Mouse (Mus musculus): ENCODE measurements around the gene Kcmf1. TPM values are rescaled to one million over a fixed set of nuclear protein-coding genes. Genes with fewer than 3 reads are reported as not detected.

Gene Kcmf1
- polyA plus RNA-seq (2012; rRNA removed), result 23.1 and 27.7 TPM in 2 replicates
- 29.5 and 34.4 TPM in 2 replicates for polyA plus RNA-seq (2014; fragmentation: Nextera tagmentation; extraction: Ambion mirVana)

GRCm38 (mm10) chr6:72899781-72900681 lies at the start of gene Kcmf1:
Kcmf1 (minus strand) TSS chr6:72899979.
- H3K9me3 ChIP-seq (ENCODE audit: control insufficient read depth, low read length), result no peaks in the 10 kb centered on the region
- peak within 1 kb of the TSS; percentile 77 to 78 for H3K4me3 ChIP-seq (ENCODE audit: insufficient read depth in 1 of 2, low read depth in 2 of 2, low read length in 2 of 2)
- peak within 1 kb of the TSS; percentile 85 for H3K9ac ChIP-seq (replicated peaks)
- DNase-seq (ENCODE audit: low read depth in 3 of 3, low spot score in 3 of 3), result peak in 2 of 3 experiments; percentile 50 to 55
- H3K36me3 ChIP-seq (replicated peaks; ENCODE audit: control insufficient read depth, insufficient read depth, low read depth), result peaks cover 3% of the 10 kb centered on the region; the same call in 1 of the 2 replicates
- H3K4me1 ChIP-seq (replicated peaks; ENCODE audit: control insufficient read depth in 2 of 2, insufficient read depth in 2 of 2, low read length in 1 of 2), result peaks cover 7 to 16% of the 10 kb centered on the region in 2 experiments
- TF ChIP-seq EP300 (IDR thresholded peaks at IDR 0.05; ENCODE audit: low read depth) (no peak), CTCF (IDR thresholded peaks at IDR 0.05; ENCODE audit: low read depth) (no peak)
- H3K27me3 ChIP-seq (ENCODE audit: control insufficient read depth, insufficient read depth, low read length), result no peaks in the 10 kb centered on the region
- WGBS (ENCODE audit: insufficient replicate concordance), result under 1% methylated on average over 65 of the region's 113 CpGs
- ATAC-seq (ENCODE audit: insufficient read depth), result peak; percentile 81
- peak within 1 kb of the TSS; percentile 88 for H3K27ac ChIP-seq
- peak within 1 kb of the TSS; percentile 92 for H3K4me2 ChIP-seq (ENCODE audit: low read depth)

- TF ChIP-seq CTCF (IDR thresholded peaks at IDR 0.05; ENCODE audit: low read depth) (no peak), EP300 (IDR thresholded peaks at IDR 0.05; ENCODE audit: low read depth) (no peak)
- DNase-seq (ENCODE audit: low read depth in 3 of 3, low spot score in 3 of 3) (no peak), ATAC-seq (ENCODE audit: insufficient read depth) (no peak)
- Histone ChIP-seq H3K27me3 (ENCODE audit: control insufficient read depth, insufficient read depth, low read length) (no peaks in the 10 kb centered on the region), H3K4me2 (ENCODE audit: low read depth) (no peak overlapping the region), H3K27ac (no peak overlapping the region), H3K9ac (replicated peaks) (no peak overlapping the region), H3K4me3 (ENCODE audit: insufficient read depth in 1 of 2, low read depth in 2 of 2, low read length in 2 of 2) (no peak overlapping the region), H3K9me3 (ENCODE audit: control insufficient read depth, low read length) (no peaks in the 10 kb centered on the region), H3K36me3 (replicated peaks; ENCODE audit: control insufficient read depth, insufficient read depth, low read depth) (no peaks in the 10 kb centered on the region), H3K4me1 (replicated peaks; ENCODE audit: control insufficient read depth in 2 of 2, insufficient read depth in 2 of 2, low read length in 1 of 2) (no peaks in the 10 kb centered on the region)
- 65% methylated on average over 9 of the region's 9 CpGs for WGBS (ENCODE audit: insufficient replicate concordance)
These were observed 49.5 kb upstream of the Kcmf1 start for GRCm38 (mm10) chr6:72949161-72949756.

GRCm38 (mm10) chr6:72948392-72948791 lies 48.6 kb upstream of the Kcmf1 start:
- no peaks in the 10 kb centered on the region for H3K4me1 ChIP-seq (replicated peaks; ENCODE audit: control insufficient read depth in 2 of 2, insufficient read depth in 2 of 2, low read length in 1 of 2)
- no peak overlapping the region for H3K27ac ChIP-seq
- H3K9me3 ChIP-seq (ENCODE audit: control insufficient read depth, low read length), result no peaks in the 10 kb centered on the region
- DNase-seq (ENCODE audit: low read depth in 3 of 3, low spot score in 3 of 3), result no peak
- ATAC-seq (ENCODE audit: insufficient read depth), result no peak
- 55% methylated on average over 3 of the region's 3 CpGs for WGBS (ENCODE audit: insufficient replicate concordance)
- no peak overlapping the region for H3K4me2 ChIP-seq (ENCODE audit: low read depth)
- no peaks in the 10 kb centered on the region for H3K27me3 ChIP-seq (ENCODE audit: control insufficient read depth, insufficient read depth, low read length)
- H3K9ac ChIP-seq (replicated peaks), result no peak overlapping the region
- H3K4me3 ChIP-seq (ENCODE audit: insufficient read depth in 1 of 2, low read depth in 2 of 2, low read length in 2 of 2), result no peak overlapping the region
- no peaks in the 10 kb centered on the region for H3K36me3 ChIP-seq (replicated peaks; ENCODE audit: control insufficient read depth, insufficient read depth, low read depth)
- no peak for TF ChIP-seq EP300 (IDR thresholded peaks at IDR 0.05; ENCODE audit: low read depth)
- no peak for TF ChIP-seq CTCF (IDR thresholded peaks at IDR 0.05; ENCODE audit: low read depth)

GRCm38 (mm10) chr6:72947960-72948359 lies 48.2 kb upstream of the Kcmf1 start:
- H3K27ac ChIP-seq, result no peak overlapping the region
- WGBS (ENCODE audit: insufficient replicate concordance), result 47% methylated on average over 6 of the region's 6 CpGs
- H3K4me1 ChIP-seq (replicated peaks; ENCODE audit: control insufficient read depth in 2 of 2, insufficient read depth in 2 of 2, low read length in 1 of 2), result no peaks in the 10 kb centered on the region
- no peak overlapping the region for H3K4me2 ChIP-seq (ENCODE audit: low read depth)
- H3K4me3 ChIP-seq (ENCODE audit: insufficient read depth in 1 of 2, low read depth in 2 of 2, low read length in 2 of 2), result no peak overlapping the region
- no peak for DNase-seq (ENCODE audit: low read depth in 3 of 3, low spot score in 3 of 3)
- TF ChIP-seq CTCF (IDR thresholded peaks at IDR 0.05; ENCODE audit: low read depth) (no peak), EP300 (IDR thresholded peaks at IDR 0.05; ENCODE audit: low read depth) (no peak)
- H3K9ac ChIP-seq (replicated peaks), result no peak overlapping the region
- no peaks in the 10 kb centered on the region for H3K36me3 ChIP-seq (replicated peaks; ENCODE audit: control insufficient read depth, insufficient read depth, low read depth)
- no peaks in the 10 kb centered on the region for H3K27me3 ChIP-seq (ENCODE audit: control insufficient read depth, insufficient read depth, low read length)
- H3K9me3 ChIP-seq (ENCODE audit: control insufficient read depth, low read length), result no peaks in the 10 kb centered on the region
- ATAC-seq (ENCODE audit: insufficient read depth), result no peak

GRCm38 (mm10) chr6:72940493-72940892 lies 40.7 kb upstream of the Kcmf1 start:
- no peak overlapping the region for H3K9ac ChIP-seq (replicated peaks)
- no peak overlapping the region for H3K4me2 ChIP-seq (ENCODE audit: low read depth)
- 0 out of 4 replicates have a peak, but pooled peaks cover 0 to 2% of the 10 kb centered on the region in 2 experiments for H3K4me1 ChIP-seq (replicated peaks; ENCODE audit: control insufficient read depth in 2 of 2, insufficient read depth in 2 of 2, low read length in 1 of 2)
- no peak overlapping the region for H3K4me3 ChIP-seq (ENCODE audit: insufficient read depth in 1 of 2, low read depth in 2 of 2, low read length in 2 of 2)
- no peaks in the 10 kb centered on the region for H3K9me3 ChIP-seq (ENCODE audit: control insufficient read depth, low read length)
- ATAC-seq (ENCODE audit: insufficient read depth), result no peak
- no peak overlapping the region for H3K27ac ChIP-seq
- H3K36me3 ChIP-seq (replicated peaks; ENCODE audit: control insufficient read depth, insufficient read depth, low read depth), result no peaks in the 10 kb centered on the region
- WGBS (ENCODE audit: insufficient replicate concordance), result 3% methylated on average over 3 of the region's 3 CpGs
- DNase-seq (ENCODE audit: low read depth in 3 of 3, low spot score in 3 of 3), result no peak
- no peaks in the 10 kb centered on the region for H3K27me3 ChIP-seq (ENCODE audit: control insufficient read depth, insufficient read depth, low read length)
- TF ChIP-seq CTCF (IDR thresholded peaks at IDR 0.05; ENCODE audit: low read depth) (peak; percentile 83), EP300 (IDR thresholded peaks at IDR 0.05; ENCODE audit: low read depth) (no peak)

Data from liver, embryonic 14.5 days (tissue).